Mouse (Mus musculus): ENCODE data around the gene Strc. TPM values are rescaled to one million over a fixed set of nuclear protein-coding genes. Genes with fewer than 3 reads are reported as not detected.

The Strc gene
- polyA plus RNA-seq, 1 experiment from 2014 or later: not detected

- Histone ChIP-seq H3K9ac (ENCODE audit: low read length) (no peak overlapping the region), H3K4me2 (ENCODE audit: low read depth, low read length) (no peak overlapping the region), H3K27ac (ENCODE audit: low read length) (no peak overlapping the region), H3K4me1 (replicated peaks; ENCODE audit: control insufficient read depth, insufficient read depth, low read length) (no peaks in the 10 kb centered on the region), H3K9me3 (ENCODE audit: control insufficient read depth, low read length) (no peaks in the 10 kb centered on the region), H3K4me3 (ENCODE audit: low read length) (no peak overlapping the region), H3K36me3 (ENCODE audit: control insufficient read depth, insufficient read depth, low read length) (no peaks in the 10 kb centered on the region), H3K27me3 (ENCODE audit: control insufficient read depth, insufficient read depth, low read depth, low read length) (no peaks in the 10 kb centered on the region)
- ATAC-seq (ENCODE audit: low read depth): no peak
- 86% methylated on average over 2 of the region's 2 CpGs for WGBS
Measured at GRCm38 (mm10) chr2:121329492-121329891, 57.5 kb downstream of the Strc start.

- Histone ChIP-seq H3K4me1 (replicated peaks; ENCODE audit: control insufficient read depth, insufficient read depth, low read length) (no peaks in the 10 kb centered on the region), H3K9me3 (ENCODE audit: control insufficient read depth, low read length) (no peaks in the 10 kb centered on the region), H3K4me2 (ENCODE audit: low read depth, low read length) (no peak overlapping the region), H3K36me3 (ENCODE audit: control insufficient read depth, insufficient read depth, low read length) (no peaks in the 10 kb centered on the region), H3K4me3 (ENCODE audit: low read length) (no peak overlapping the region), H3K27ac (ENCODE audit: low read length) (no peak overlapping the region), H3K9ac (ENCODE audit: low read length) (no peak overlapping the region), H3K27me3 (ENCODE audit: control insufficient read depth, insufficient read depth, low read depth, low read length) (no peaks in the 10 kb centered on the region)
- 74% methylated on average over 10 of the region's 10 CpGs for WGBS
- ATAC-seq (ENCODE audit: low read depth): no peak
Measured at GRCm38 (mm10) chr2:121323693-121324470, 63.1 kb downstream of the Strc start.

DNA sequence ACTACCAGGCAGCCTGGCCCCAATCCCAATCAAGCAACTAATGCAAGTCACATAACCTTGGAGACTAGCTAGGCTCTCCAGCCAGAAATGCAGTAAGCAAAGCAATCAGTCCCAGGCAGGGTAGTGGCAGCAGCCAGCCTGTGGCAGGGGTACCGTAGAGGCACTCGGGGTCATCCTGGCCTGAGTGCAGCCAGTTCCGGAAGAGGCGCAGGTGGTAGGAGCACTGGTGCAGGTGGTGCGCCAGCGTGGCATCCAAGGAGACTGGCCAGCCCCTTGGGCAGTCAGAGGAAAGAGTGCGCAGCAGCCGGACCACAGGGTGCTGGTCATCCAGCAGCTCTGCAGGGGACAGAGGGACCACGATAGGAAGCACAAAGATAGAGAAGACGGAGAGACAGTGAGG lies 63.9 kb downstream of the Strc start:
- no peaks in the 10 kb centered on the region for H3K36me3 ChIP-seq (ENCODE audit: control insufficient read depth, insufficient read depth, low read length)
- 88% methylated on average over 10 of the region's 10 CpGs for WGBS
- H3K27me3 ChIP-seq (ENCODE audit: control insufficient read depth, insufficient read depth, low read depth, low read length): no peaks in the 10 kb centered on the region
- H3K27ac ChIP-seq (ENCODE audit: low read length): no peak overlapping the region
- H3K4me2 ChIP-seq (ENCODE audit: low read depth, low read length): no peak overlapping the region
- no peaks in the 10 kb centered on the region for H3K4me1 ChIP-seq (replicated peaks; ENCODE audit: control insufficient read depth, insufficient read depth, low read length)
- no peak overlapping the region for H3K4me3 ChIP-seq (ENCODE audit: low read length)
- H3K9me3 ChIP-seq (ENCODE audit: control insufficient read depth, low read length): no peaks in the 10 kb centered on the region
- ATAC-seq (ENCODE audit: low read depth): no peak
- no peak overlapping the region for H3K9ac ChIP-seq (ENCODE audit: low read length)

DNA sequence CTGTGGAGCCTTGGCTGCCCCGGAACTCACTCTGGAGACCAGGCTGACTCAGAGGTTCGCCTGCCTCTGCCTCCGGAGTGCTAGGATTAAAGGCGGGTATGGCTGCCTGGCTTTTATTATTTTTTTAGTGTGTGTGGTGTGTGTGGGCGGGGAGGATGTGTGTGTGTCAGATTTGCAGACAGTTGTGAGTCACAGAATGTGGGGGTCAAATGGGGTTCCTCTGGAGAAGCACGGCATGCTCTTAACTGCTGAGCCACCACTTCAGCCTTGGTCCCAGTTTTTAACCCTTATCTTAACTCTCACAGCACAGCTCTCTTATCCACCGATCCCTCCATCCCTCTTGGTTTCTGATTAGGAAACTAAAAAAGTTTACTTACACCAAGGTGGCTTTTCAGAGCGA lies 70.7 kb downstream of the Strc start:
- Histone ChIP-seq H3K4me2 (ENCODE audit: low read depth, low read length) (no peak overlapping the region), H3K9ac (ENCODE audit: low read length) (no peak overlapping the region), H3K9me3 (ENCODE audit: control insufficient read depth, low read length) (no peaks in the 10 kb centered on the region), H3K4me1 (replicated peaks; ENCODE audit: control insufficient read depth, insufficient read depth, low read length) (no peaks in the 10 kb centered on the region), H3K27ac (ENCODE audit: low read length) (no peak overlapping the region), H3K36me3 (ENCODE audit: control insufficient read depth, insufficient read depth, low read length) (no peaks in the 10 kb centered on the region), H3K4me3 (ENCODE audit: low read length) (no peak overlapping the region), H3K27me3 (ENCODE audit: control insufficient read depth, insufficient read depth, low read depth, low read length) (no peaks in the 10 kb centered on the region)
- ATAC-seq (ENCODE audit: low read depth): no peak
- WGBS: 57% methylated on average over 8 of the region's 8 CpGs

Other genes starting within 250 kb of the Strc start
- gene Adal, start 246.7 kb downstream of the Strc start, polyA plus RNA-seq (2015; fragmentation: Nextera tagmentation; extraction: Ambion mirVana): 19.4 and 22.2 TPM in 2 replicates
- 24.8 and 25.3 TPM in 2 replicates for gene Lcmt2, start 246.5 kb downstream of the Strc start, polyA plus RNA-seq (2015; fragmentation: Nextera tagmentation; extraction: Ambion mirVana)
- gene Tubgcp4, start 216.5 kb downstream of the Strc start, polyA plus RNA-seq (2015; fragmentation: Nextera tagmentation; extraction: Ambion mirVana): 51.4 and 54.3 TPM in 2 replicates
- gene Zscan29, start 216.0 kb downstream of the Strc start, polyA plus RNA-seq (2015; fragmentation: Nextera tagmentation; extraction: Ambion mirVana): 9.8 TPM in 2 replicates
- 50.7 and 53.1 TPM in 2 replicates for gene Trp53bp1, start 115.8 kb downstream of the Strc start, polyA plus RNA-seq (2015; fragmentation: Nextera tagmentation; extraction: Ambion mirVana)
- 2.4 and 2.6 TPM in 2 replicates for gene Map1a, start 97.6 kb downstream of the Strc start, polyA plus RNA-seq (2015; fragmentation: Nextera tagmentation; extraction: Ambion mirVana)
- 12.0 and 12.7 TPM in 2 replicates for gene Ppip5k1, start 31.8 kb downstream of the Strc start, polyA plus RNA-seq (2015; fragmentation: Nextera tagmentation; extraction: Ambion mirVana)
- 4.2 and 5.3 TPM in 2 replicates for gene Ckmt1, start 29.5 kb downstream of the Strc start, polyA plus RNA-seq (2015; fragmentation: Nextera tagmentation; extraction: Ambion mirVana)
- gene Pdia3, start 26.6 kb upstream of the Strc start, polyA plus RNA-seq (2015; fragmentation: Nextera tagmentation; extraction: Ambion mirVana): 806 and 902 TPM in 2 replicates
- gene Catsper2, start 26.6 kb upstream of the Strc start, polyA plus RNA-seq (2015; fragmentation: Nextera tagmentation; extraction: Ambion mirVana): 1.9 and 2.0 TPM in 2 replicates
- 8.0 and 11.1 TPM in 2 replicates for gene Ell3, start 57.1 kb upstream of the Strc start, polyA plus RNA-seq (2015; fragmentation: Nextera tagmentation; extraction: Ambion mirVana)
- 430 and 509 TPM in 2 replicates for gene Serf2, start 62.0 kb upstream of the Strc start, polyA plus RNA-seq (2015; fragmentation: Nextera tagmentation; extraction: Ambion mirVana)
- gene Hypk, start 66.1 kb upstream of the Strc start, polyA plus RNA-seq (2015; fragmentation: Nextera tagmentation; extraction: Ambion mirVana): 96.5 and 104 TPM in 2 replicates
- gene Serinc4, start 69.6 kb upstream of the Strc start, polyA plus RNA-seq (2015; fragmentation: Nextera tagmentation; extraction: Ambion mirVana): 0.11 and 1.1 TPM in 2 replicates
- 52.5 and 54.2 TPM in 2 replicates for gene Mfap1b, start 86.9 kb upstream of the Strc start, polyA plus RNA-seq (2015; fragmentation: Nextera tagmentation; extraction: Ambion mirVana)
- gene Mfap1a, start 119.5 kb upstream of the Strc start, polyA plus RNA-seq (2015; fragmentation: Nextera tagmentation; extraction: Ambion mirVana): 29.4 and 30.6 TPM in 2 replicates
- gene Wdr76, start 119.6 kb upstream of the Strc start, polyA plus RNA-seq (2015; fragmentation: Nextera tagmentation; extraction: Ambion mirVana): 9.1 and 9.8 TPM in 2 replicates

Data from lung, embryonic 16.5 days (tissue).